Mouse (Mus musculus) hematopoietic stem cell, adult 5-6 weeks (primary cell): ENCODE measurements at regions not wholly inside any gene's neighbourhood (a gene's known extent, or its start where the extent isn't known, plus 50 kb on each side); places are given as distances from the start of the nearest gene placed in this dataset.

ENCODE experiments used
- ATAC-seq, 2 experiments: fragments of 125-278 bp in 1 of 2; replicated peaks in 1 of 2; 2 replicates each; pipeline ENCODE4 v1.8.0; 2016 to 2017; ENCODE audit warnings: inconsistent platforms in 2 of 2, mild to moderate bottlenecking in 2 of 2, moderate number of reproducible peaks in 2 of 2, low read depth in 1 of 2, moderate TSS enrichment in 1 of 2; ENCODE audit not compliant: low FRiP score in 2 of 2, poor library complexity in 2 of 2, severe bottlenecking in 2 of 2, insufficient read depth in 1 of 2, low TSS enrichment in 1 of 2

- no peak for ATAC-seq
These were observed 85.1 kb upstream of the Prep start for GRCm38 (mm10) chr10:44981913-44982312.

- no peak for ATAC-seq
These were observed 90.2 kb upstream of the Prep start for GRCm38 (mm10) chr10:44976815-44977214.

DNA sequence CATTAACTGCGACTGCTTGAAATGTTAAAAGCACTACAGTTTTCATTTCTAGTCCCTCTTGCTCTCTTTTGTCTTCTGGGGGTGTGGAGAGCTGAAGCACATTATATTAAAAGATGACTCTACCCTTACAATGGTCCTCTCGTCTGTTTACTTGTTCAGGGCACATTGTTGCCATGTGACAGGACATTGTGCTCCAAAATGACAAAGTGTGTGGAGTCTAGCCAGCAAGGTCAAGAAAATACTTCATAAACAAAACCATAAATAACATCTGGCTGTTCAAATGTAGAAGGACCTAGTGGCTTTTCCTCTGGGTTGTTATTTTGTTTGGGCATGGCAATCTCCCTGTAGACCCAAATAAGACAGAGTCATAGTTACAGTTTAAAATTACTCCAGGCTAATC is 95.1 kb upstream of the Prep start:
- no peak for ATAC-seq

- no peak for ATAC-seq
These were observed 107.0 kb upstream of the Prep start for GRCm38 (mm10) chr10:44959968-44960367.

DNA sequence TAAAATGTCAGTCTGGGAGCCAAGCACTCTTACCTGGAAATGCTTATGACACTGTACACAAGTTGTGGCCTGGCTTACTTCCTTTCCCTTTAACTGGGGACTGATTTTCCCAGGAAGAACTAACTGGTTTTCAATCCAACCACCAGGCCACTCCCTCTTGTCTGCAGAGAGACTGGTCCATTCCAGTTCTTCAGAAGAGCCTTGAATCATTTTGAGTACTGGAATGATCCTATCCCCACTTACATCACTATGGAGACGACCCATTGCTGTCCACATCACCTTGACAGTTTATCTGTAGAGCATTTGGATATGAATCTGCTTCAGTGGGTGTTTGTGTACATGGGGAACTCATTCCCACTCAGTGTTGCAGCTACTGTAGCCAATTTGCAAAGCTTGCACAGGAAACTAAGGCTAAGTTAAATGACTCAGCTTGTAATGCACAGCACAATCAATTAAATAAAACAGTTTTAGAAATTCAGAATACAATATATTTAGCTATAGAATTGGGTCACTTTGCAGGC is 121.7 kb upstream of the Prep start:
- no peak for ATAC-seq

- ATAC-seq, result no peak
These were observed 127.6 kb upstream of the Prep start for GRCm38 (mm10) chr10:44939403-44939802.

- ATAC-seq, result no peak
These were observed 130.0 kb upstream of the Prep start for GRCm38 (mm10) chr10:44936976-44937500.

GRCm38 (mm10) chr10:44930796-44931195 is 136.2 kb upstream of the Prep start:
- ATAC-seq, result no peak

GRCm38 (mm10) chr10:44913751-44914388 is 153.1 kb upstream of the Prep start:
- no peak for ATAC-seq

DNA sequence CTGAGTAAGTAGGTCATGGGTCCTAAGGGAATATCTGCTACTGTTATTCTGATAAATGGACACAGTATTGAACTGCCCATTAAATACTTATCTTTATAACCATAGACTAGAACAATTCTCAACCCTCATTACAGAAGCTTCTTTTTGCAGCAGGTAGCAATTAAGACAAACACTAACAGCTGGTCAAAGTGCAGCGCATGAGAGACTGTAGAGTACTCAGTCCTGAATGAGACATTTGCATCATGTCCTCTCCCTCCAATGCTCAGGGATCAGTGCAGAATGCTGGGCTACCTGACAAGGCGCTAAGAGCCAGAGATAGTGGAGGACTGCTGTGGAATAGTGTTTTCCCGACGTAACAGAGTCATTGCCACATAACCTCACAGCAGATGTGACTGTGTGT is 162.5 kb upstream of the Prep start:
- ATAC-seq, result no peak

DNA sequence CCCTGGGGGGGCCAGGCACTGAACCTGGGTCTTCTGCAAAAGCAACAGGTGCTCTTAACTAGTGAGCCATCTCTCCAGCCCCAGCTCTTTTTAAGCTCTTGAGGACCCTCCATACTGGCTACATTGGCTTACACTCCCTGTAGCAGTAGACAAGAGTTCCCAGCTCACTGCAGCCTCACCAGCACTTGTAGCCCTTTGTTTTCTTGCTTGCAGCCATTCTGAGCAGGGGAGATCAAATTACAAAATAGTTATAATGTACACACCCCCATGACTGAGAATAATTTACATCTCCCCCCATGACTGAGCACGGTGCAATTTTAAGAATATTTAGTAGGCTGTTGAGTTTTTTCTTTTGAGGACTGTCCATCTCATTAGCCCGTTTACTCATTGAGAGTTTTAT is 165.8 kb upstream of the Prep start:
- ATAC-seq, result no peak

- ATAC-seq, result no peak
These were observed 174.9 kb upstream of the Prep start for GRCm38 (mm10) chr10:44892124-44892523.

GRCm38 (mm10) chr10:44887081-44887683 is 179.8 kb upstream of the Prep start:
- ATAC-seq, result no peak

- no peak for ATAC-seq
These were observed 185.0 kb upstream of the Prep start for GRCm38 (mm10) chr10:44881967-44882366.

- ATAC-seq, result no peak
These were observed 189.8 kb upstream of the Prep start for GRCm38 (mm10) chr10:44877076-44877663.

DNA sequence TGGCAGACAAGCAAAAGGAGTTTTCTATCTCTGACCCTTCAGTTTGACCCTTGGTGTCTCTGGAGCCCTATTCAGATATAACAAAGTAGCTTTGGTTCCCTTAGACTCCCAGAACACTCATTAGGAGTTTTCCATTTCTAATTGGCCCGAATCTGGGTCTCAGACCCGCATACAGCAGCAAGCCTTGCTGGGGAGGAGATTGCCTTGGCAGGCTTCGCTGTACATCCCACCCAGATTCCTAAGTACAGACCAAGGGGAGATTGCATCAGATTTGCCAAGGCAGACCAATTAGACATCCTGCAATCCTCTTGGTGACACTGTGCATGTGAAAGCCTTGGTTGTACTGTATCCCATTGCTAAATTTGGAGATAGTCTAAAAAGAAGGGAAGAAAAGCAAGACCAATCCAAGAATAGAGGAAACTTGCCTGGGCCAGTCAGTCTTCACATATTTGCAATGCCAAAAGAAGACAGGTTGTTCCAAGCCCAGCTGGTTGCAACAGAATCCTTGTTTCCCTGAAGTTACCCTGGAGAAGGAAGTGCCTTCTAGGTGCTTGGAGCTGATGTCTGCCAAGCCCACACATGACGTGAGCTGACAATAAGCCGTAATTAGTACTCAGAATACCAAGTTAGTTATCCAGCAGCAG is 193.2 kb upstream of the Prep start:
- no peak for ATAC-seq

- no peak for ATAC-seq
These were observed 202.7 kb upstream of the Prep start for GRCm38 (mm10) chr10:44864191-44864747.

- no peak for ATAC-seq
These were observed 204.7 kb upstream of the Prep start for GRCm38 (mm10) chr10:44862360-44862674.
